Mouse (Mus musculus) adrenal gland, postnatal 4 days (tissue): ENCODE data around the gene Bhlhe40. TPM values are rescaled to one million over a fixed set of nuclear protein-coding genes. Genes with fewer than 3 reads are reported as not detected.
A peak's percentile ranks its signal among the peaks of the same experiment; 100 is the strongest.

Source experiments
- DNase-seq, 2 experiments: peaks; one replicate each; pipeline ENCODE4 v3.0.0; 2021 to 2022; ENCODE audit warnings: low spot score in 2 of 2, mixed read lengths in 2 of 2
- long read RNA-seq, 2 experiments: library from polyadenylated mRNA; stranded (forward); transcript quantifications; one replicate each; pipeline ENCODE4 v2.0.0; 2021
- total RNA-seq, 2 experiments: library from RNA; stranded (reverse); gene quantifications; 2 replicates each; pipeline ENCODE4 v1.2.3; 2021

The Bhlhe40 gene
- total RNA-seq: 10 to 100 TPM; 44.4 to 48.6 TPM
- long read RNA-seq, experiment 1, transcript Bhlhe40-201 (5 exons, 3,113 nt): major isoform, 41 of 44 reads
- long read RNA-seq, experiment 1, partial matches to known transcripts: 0 of 44 reads
- long read RNA-seq, experiment 1, other reads (novel, unspliced or antisense): 0 of 44 reads
- long read RNA-seq, experiment 2, transcript Bhlhe40-204 (1 exons, 2,620 nt): minor isoform, 6 of 51 reads
- long read RNA-seq, experiment 2, transcript Bhlhe40-201 (5 exons, 3,113 nt): major isoform, 43 of 51 reads
- long read RNA-seq, experiment 2, partial matches to known transcripts: 1 of 51 reads
- long read RNA-seq, experiment 2, other reads (novel, unspliced or antisense): 1 of 51 reads

GRCm38 (mm10) chr6:108660206-108660877, at the start of gene Bhlhe40:
Gene Bhlhe40 (plus strand): TSS chr6:108660629.
- DNase-seq: peak; percentile 63 to 81

- DNase-seq: no peak
Measured at GRCm38 (mm10) chr6:108611663-108612062, 48.8 kb upstream of the Bhlhe40 start.

GRCm38 (mm10) chr6:108618025-108618424, 42.4 kb upstream of the Bhlhe40 start:
- no peak for DNase-seq

GRCm38 (mm10) chr6:108623028-108623565, 37.3 kb upstream of the Bhlhe40 start:
- DNase-seq: no peak

GRCm38 (mm10) chr6:108624915-108625314, 35.5 kb upstream of the Bhlhe40 start:
- no peak for DNase-seq

- DNase-seq: no peak
Measured at GRCm38 (mm10) chr6:108630701-108631100, 29.7 kb upstream of the Bhlhe40 start.

GRCm38 (mm10) chr6:108638157-108638833, 22.1 kb upstream of the Bhlhe40 start:
- DNase-seq: no peak

GRCm38 (mm10) chr6:108642020-108642419, 18.4 kb upstream of the Bhlhe40 start:
- no peak for DNase-seq

GRCm38 (mm10) chr6:108643035-108643434, 17.4 kb upstream of the Bhlhe40 start:
- DNase-seq: no peak

- no peak for DNase-seq
Measured at GRCm38 (mm10) chr6:108644311-108644710, 16.1 kb upstream of the Bhlhe40 start.

GRCm38 (mm10) chr6:108647094-108647493, 13.3 kb upstream of the Bhlhe40 start:
- DNase-seq: no peak

GRCm38 (mm10) chr6:108648072-108648471, 12.4 kb upstream of the Bhlhe40 start:
- no peak for DNase-seq

- no peak for DNase-seq
Measured at GRCm38 (mm10) chr6:108655861-108656260, 4.6 kb upstream of the Bhlhe40 start.

GRCm38 (mm10) chr6:108658051-108658415, 2.4 kb upstream of the Bhlhe40 start:
- DNase-seq: no peak

GRCm38 (mm10) chr6:108658416-108659201, 1.8 kb upstream of the Bhlhe40 start:
- DNase-seq: peak; percentile 43 to 50

GRCm38 (mm10) chr6:108659221-108659725, 1.2 kb upstream of the Bhlhe40 start:
- DNase-seq: peak; percentile 83 to 87

- peak; percentile 73 to 75 for DNase-seq
Measured at GRCm38 (mm10) chr6:108659726-108660205, 663 bp upstream of the Bhlhe40 start.

- DNase-seq: no peak
Measured at GRCm38 (mm10) chr6:108660878-108661389, 505 bp downstream of the Bhlhe40 start.

- DNase-seq: peak; percentile 73 to 87
Measured at GRCm38 (mm10) chr6:108661412-108661811, 983 bp downstream of the Bhlhe40 start.

GRCm38 (mm10) chr6:108661890-108662289, 1.5 kb downstream of the Bhlhe40 start:
- DNase-seq: no peak
